Mouse (Mus musculus) neural tube, embryonic 15.5 days (tissue): ENCODE results near the gene Rhbdd1. TPM values are rescaled to one million over a fixed set of nuclear protein-coding genes. Genes with fewer than 3 reads are reported as not detected.

ENCODE experiments used
- ATAC-seq: fragments of 200-750 bp; cut with Nextera tagmentation; 2 replicates; pipeline ENCODE4 v1.8.0; 2017; ENCODE audit warnings: mild to moderate bottlenecking, moderate TSS enrichment, moderate library complexity; ENCODE audit not compliant: low FRiP score
- H3K27ac ChIP-seq: fragments of 300-500 bp; sonication (generic); replicated peaks from 2 replicates; pipeline ENCODE4 v1.5.1; 2015; ENCODE audit warnings: mild to moderate bottlenecking, inconsistent platforms
- H3K27me3 ChIP-seq: fragments of 300-500 bp; sonication (generic); replicated peaks from 2 replicates; pipeline ENCODE4 v1.6.1; 2015; ENCODE audit warnings: inconsistent platforms
- H3K36me3 ChIP-seq: fragments of 300-500 bp; sonication (generic); 2 replicates; pipeline ENCODE4 v1.6.1; 2015; ENCODE audit warnings: inconsistent platforms
- H3K4me1 ChIP-seq: fragments of 300-500 bp; sonication (generic); 2 replicates; pipeline ENCODE4 v1.6.1; 2015; ENCODE audit warnings: inconsistent platforms
- H3K4me2 ChIP-seq: fragments of 300-500 bp; sonication (generic); 2 replicates; pipeline ENCODE4 v1.6.1; 2015; ENCODE audit warnings: inconsistent platforms, mild to moderate bottlenecking, moderate library complexity
- H3K4me3 ChIP-seq: fragments of 300-500 bp; sonication (generic); replicated peaks from 2 replicates; pipeline ENCODE4 v1.5.1; 2015; ENCODE audit warnings: mild to moderate bottlenecking, inconsistent platforms
- H3K9ac ChIP-seq: fragments of 300-500 bp; sonication (generic); replicated peaks from 2 replicates; pipeline ENCODE4 v1.6.1; 2015; ENCODE audit warnings: mild to moderate bottlenecking, inconsistent platforms
- H3K9me3 ChIP-seq: fragments of 300-500 bp; sonication (generic); replicated peaks from 2 replicates; pipeline ENCODE4 v1.6.1; 2016; ENCODE audit warnings: inconsistent platforms
- WGBS: fragments of 180-500 bp; shearing (Covaris S2); methylation state at CpG from one replicate; pipeline ENCODE4 v1.1.7; 2015; ENCODE audit warnings: mixed read lengths; 5-methylcytosine and 5-hydroxymethylcytosine counted together
- polyA plus RNA-seq: library from polyadenylated mRNA; unstranded; fragments of >200 nt; fragmentation: Nextera tagmentation; extraction: Ambion mirVana; gene quantifications from 2 replicates; pipeline ENCODE4 v1.2.1, GENCODE M21; 2015

The Rhbdd1 gene
- polyA plus RNA-seq, 1 experiment from 2014 or later: 4.1 TPM

GRCm38 (mm10) chr1:82440123-82440522, 123.9 kb downstream of the Rhbdd1 start:
- Histone ChIP-seq H3K9ac (no peak overlapping the region), H3K27ac (no peak overlapping the region), H3K36me3 (no peaks in the 10 kb centered on the region), H3K4me1 (no peaks in the 10 kb centered on the region), H3K27me3 (no peaks in the 10 kb centered on the region), H3K4me3 (no peak overlapping the region), H3K4me2 (no peak overlapping the region), H3K9me3 (no peaks in the 10 kb centered on the region)
- no peak for ATAC-seq
- WGBS: 68% methylated on average over 1 of the region's 1 CpGs

DNA sequence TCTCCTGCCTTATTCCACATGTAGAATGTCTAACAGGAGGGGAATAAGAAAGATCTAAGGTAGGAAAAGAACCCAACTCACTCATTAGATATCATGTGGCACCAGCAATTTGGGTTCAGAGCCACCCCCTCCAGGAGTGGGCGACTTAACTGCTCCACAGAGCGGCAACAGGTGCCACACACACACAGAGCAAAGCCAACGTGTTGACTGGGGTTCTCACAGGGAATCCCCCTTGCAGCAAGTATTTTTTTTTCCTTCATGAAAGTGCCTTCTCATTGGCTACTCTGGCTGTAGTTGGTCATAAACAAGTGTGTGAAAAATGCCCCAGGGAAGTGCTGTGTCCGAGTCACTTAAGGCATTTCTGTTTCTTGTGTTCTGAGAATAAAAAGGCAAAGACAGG, 127.3 kb downstream of the Rhbdd1 start:
- H3K36me3 ChIP-seq: no peaks in the 10 kb centered on the region
- WGBS: 75% methylated on average over 4 of the region's 4 CpGs
- no peak for ATAC-seq

GRCm38 (mm10) chr1:82446049-82446448, 129.8 kb downstream of the Rhbdd1 start:
- Histone ChIP-seq H3K4me1 (no peaks in the 10 kb centered on the region), H3K9me3 (no peaks in the 10 kb centered on the region), H3K27ac (no peak overlapping the region), H3K27me3 (no peaks in the 10 kb centered on the region), H3K4me2 (no peak overlapping the region), H3K36me3 (no peaks in the 10 kb centered on the region), H3K9ac (no peak overlapping the region), H3K4me3 (no peak overlapping the region)
- 85% methylated on average over 7 of the region's 7 CpGs for WGBS
- ATAC-seq: no peak

More for the DNA sequence above, 127.3 kb downstream of the Rhbdd1 start:
- Histone ChIP-seq H3K9ac (no peak overlapping the region), H3K4me3 (no peak overlapping the region), H3K4me1 (no peaks in the 10 kb centered on the region), H3K27ac (no peak overlapping the region), H3K9me3 (no peaks in the 10 kb centered on the region), H3K4me2 (no peak overlapping the region), H3K27me3 (no peaks in the 10 kb centered on the region)

DNA sequence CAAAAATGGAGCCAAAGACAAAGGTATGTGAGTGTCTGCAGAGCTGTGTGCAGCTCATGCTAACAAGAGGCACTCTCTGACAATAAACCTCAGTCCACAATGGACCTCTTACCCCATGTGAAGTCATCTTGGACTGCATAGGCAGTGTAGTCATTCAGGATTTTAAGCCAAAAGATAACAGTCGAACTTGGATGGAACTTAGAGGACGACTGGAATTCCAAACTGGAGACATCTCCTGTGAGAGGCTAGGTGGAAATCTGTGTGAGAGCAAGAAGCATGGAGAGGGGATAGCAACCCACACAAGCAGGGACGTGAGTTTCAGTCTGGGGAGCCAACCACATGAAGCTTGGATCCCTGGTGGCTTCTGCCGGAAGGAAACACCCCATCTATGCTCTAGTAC, 133.6 kb downstream of the Rhbdd1 start:
- Histone ChIP-seq H3K9ac (no peak overlapping the region), H3K4me3 (no peak overlapping the region), H3K9me3 (no peaks in the 10 kb centered on the region), H3K27ac (no peak overlapping the region), H3K36me3 (no peaks in the 10 kb centered on the region), H3K4me1 (peaks cover 4% of the 10 kb centered on the region; the same call in 1 of the 2 replicates), H3K4me2 (no peak overlapping the region), H3K27me3 (no peaks in the 10 kb centered on the region)
- no peak for ATAC-seq
- WGBS: 95% methylated on average over 4 of the region's 4 CpGs

GRCm38 (mm10) chr1:82451927-82452651, 135.8 kb downstream of the Rhbdd1 start:
- Histone ChIP-seq H3K4me3 (no peak overlapping the region), H3K27ac (no peak overlapping the region), H3K36me3 (no peaks in the 10 kb centered on the region), H3K4me2 (no peak overlapping the region), H3K4me1 (peaks cover 4% of the 10 kb centered on the region; the same call in 1 of the 2 replicates), H3K9ac (no peak overlapping the region), H3K9me3 (no peaks in the 10 kb centered on the region), H3K27me3 (no peaks in the 10 kb centered on the region)
- ATAC-seq: 0 out of 2 replicates have a peak, but pooled peaks have one; percentile 35
- WGBS: 16% methylated on average over 6 of the region's 6 CpGs

GRCm38 (mm10) chr1:82454031-82454430, 137.8 kb downstream of the Rhbdd1 start:
- Histone ChIP-seq H3K27me3 (no peaks in the 10 kb centered on the region), H3K27ac (no peak overlapping the region), H3K4me1 (peaks cover 4% of the 10 kb centered on the region; the same call in 1 of the 2 replicates), H3K9me3 (no peaks in the 10 kb centered on the region), H3K4me3 (no peak overlapping the region), H3K4me2 (no peak overlapping the region), H3K36me3 (no peaks in the 10 kb centered on the region), H3K9ac (no peak overlapping the region)
- no peak for ATAC-seq
- WGBS: 81% methylated on average over 3 of the region's 3 CpGs

- Histone ChIP-seq H3K9me3 (no peaks in the 10 kb centered on the region), H3K4me3 (no peak overlapping the region), H3K4me1 (no peaks in the 10 kb centered on the region), H3K27me3 (no peaks in the 10 kb centered on the region), H3K27ac (no peak overlapping the region), H3K9ac (no peak overlapping the region), H3K4me2 (no peak overlapping the region), H3K36me3 (no peaks in the 10 kb centered on the region)
- ATAC-seq: no peak
- 71% methylated on average over 4 of the region's 4 CpGs for WGBS
Measured at GRCm38 (mm10) chr1:82459350-82459749, 143.1 kb downstream of the Rhbdd1 start.

- Histone ChIP-seq H3K9ac (no peak overlapping the region), H3K4me1 (no peaks in the 10 kb centered on the region), H3K36me3 (no peaks in the 10 kb centered on the region), H3K9me3 (no peaks in the 10 kb centered on the region), H3K27ac (no peak overlapping the region), H3K4me2 (no peak overlapping the region), H3K27me3 (no peaks in the 10 kb centered on the region), H3K4me3 (no peak overlapping the region)
- ATAC-seq: no peak
- WGBS: 93% methylated on average over 2 of the region's 2 CpGs
Measured at GRCm38 (mm10) chr1:82459926-82460325, 143.7 kb downstream of the Rhbdd1 start.

DNA sequence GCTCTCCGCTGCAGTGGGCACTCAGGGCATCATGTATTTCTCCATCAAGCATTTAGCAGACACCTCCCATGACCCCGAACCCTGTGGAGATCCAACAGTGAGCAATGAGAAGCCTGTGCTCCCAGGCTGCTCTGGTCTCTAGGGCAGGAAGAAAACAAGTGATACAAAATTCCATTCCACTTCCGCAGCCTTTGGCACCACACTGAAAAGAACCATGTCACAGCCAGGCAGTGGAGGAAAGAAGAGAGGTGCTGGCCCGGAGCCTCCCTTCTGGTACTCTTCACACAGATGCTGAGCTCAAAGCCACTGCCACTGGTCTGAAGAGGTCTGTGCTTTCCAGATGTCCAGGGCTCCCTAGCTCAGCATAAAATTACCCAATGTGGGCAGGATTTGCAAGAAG, 144.8 kb downstream of the Rhbdd1 start:
- Histone ChIP-seq H3K9me3 (no peaks in the 10 kb centered on the region), H3K27me3 (no peaks in the 10 kb centered on the region), H3K27ac (no peak overlapping the region), H3K9ac (no peak overlapping the region), H3K36me3 (no peaks in the 10 kb centered on the region), H3K4me2 (no peak overlapping the region), H3K4me3 (no peak overlapping the region), H3K4me1 (no peaks in the 10 kb centered on the region)
- no peak for ATAC-seq
- 88% methylated on average over 4 of the region's 4 CpGs for WGBS

GRCm38 (mm10) chr1:82465321-82465853, 149.1 kb downstream of the Rhbdd1 start:
- Histone ChIP-seq H3K4me3 (no peak overlapping the region), H3K4me1 (no peaks in the 10 kb centered on the region), H3K4me2 (no peak overlapping the region), H3K9ac (no peak overlapping the region), H3K27ac (no peak overlapping the region), H3K9me3 (no peaks in the 10 kb centered on the region), H3K36me3 (no peaks in the 10 kb centered on the region), H3K27me3 (no peaks in the 10 kb centered on the region)
- WGBS: 50% methylated on average over 6 of the region's 6 CpGs
- no peak for ATAC-seq

- no peak overlapping the region for H3K27ac ChIP-seq
- 74% methylated on average over 6 of the region's 6 CpGs for WGBS
- ATAC-seq: no peak
- no peak overlapping the region for H3K4me2 ChIP-seq
- no peaks in the 10 kb centered on the region for H3K4me1 ChIP-seq
- H3K9ac ChIP-seq: no peak overlapping the region
- no peak overlapping the region for H3K4me3 ChIP-seq
- no peaks in the 10 kb centered on the region for H3K36me3 ChIP-seq
- H3K9me3 ChIP-seq: no peaks in the 10 kb centered on the region
- no peaks in the 10 kb centered on the region for H3K27me3 ChIP-seq
Measured at GRCm38 (mm10) chr1:82468872-82469271, 152.6 kb downstream of the Rhbdd1 start.

DNA sequence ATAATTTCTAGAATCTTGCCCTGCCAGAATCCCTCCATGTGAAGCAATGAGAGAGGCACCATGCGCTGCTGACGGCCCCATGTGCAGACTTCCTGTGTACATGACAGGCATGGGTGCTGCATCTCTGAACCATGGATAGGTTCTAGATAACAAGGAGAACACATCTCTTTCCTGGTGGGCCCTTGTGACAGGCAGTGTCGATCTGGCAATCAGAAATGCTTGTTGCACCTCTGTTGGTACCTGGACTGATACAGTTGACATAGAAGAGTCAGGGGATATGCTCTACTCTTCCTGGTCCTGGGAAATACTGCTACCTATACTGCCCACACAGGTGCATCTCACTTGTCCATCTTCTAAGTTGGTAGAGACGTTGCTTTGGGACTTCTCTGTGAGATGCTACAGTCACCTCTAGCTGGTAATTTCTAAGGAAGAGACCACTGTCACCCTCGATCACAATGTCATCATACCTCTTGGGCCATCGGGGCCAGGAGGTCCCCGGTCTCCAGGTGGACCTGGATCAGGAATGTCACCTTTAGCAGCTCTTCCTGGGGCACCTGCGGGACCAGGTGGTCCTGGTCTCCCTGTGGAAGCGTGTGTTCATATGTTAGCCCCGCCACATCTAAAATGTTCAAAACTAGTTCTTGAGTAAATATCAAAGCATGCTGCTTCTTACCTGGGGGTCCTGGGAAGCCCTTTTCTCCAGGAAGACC, 154.4 kb downstream of the Rhbdd1 start:
- ATAC-seq: no peak
- H3K27ac ChIP-seq: no peak overlapping the region

More for the DNA sequence above, 154.4 kb downstream of the Rhbdd1 start:
- Histone ChIP-seq H3K9me3 (no peaks in the 10 kb centered on the region), H3K36me3 (no peaks in the 10 kb centered on the region), H3K27me3 (no peaks in the 10 kb centered on the region), H3K4me3 (no peak overlapping the region), H3K4me2 (no peak overlapping the region), H3K9ac (no peak overlapping the region), H3K4me1 (peaks cover 8% of the 10 kb centered on the region)
- 94% methylated on average over 10 of the region's 10 CpGs for WGBS
